Mouse (Mus musculus) gastrocnemius, postnatal 14 days (tissue): Measurements from ENCODE around the gene Spag9. TPM values are rescaled to one million over a fixed set of nuclear protein-coding genes. Genes with fewer than 3 reads are reported as not detected.
A peak's percentile ranks its signal among the peaks of the same experiment; 100 is the strongest.

Experiments
- DNase-seq: peaks from one replicate; pipeline ENCODE4 v3.0.0; 2021; ENCODE audit warnings: mixed read lengths
- intact Hi-C: fragments of 180-260 bp; cut with DNase I; formaldehyde crosslinking; loops from one replicate; pipeline ENCODE4 v1.15.1; 2025; ENCODE audit warnings: low total_unique reads
- long read RNA-seq, 2 experiments: library from polyadenylated mRNA; stranded (forward); transcript quantifications; one replicate each; pipeline ENCODE4 v2.0.0; 2021
- total RNA-seq, 2 experiments: library from RNA; stranded (reverse); gene quantifications; 2 replicates each; pipeline ENCODE4 v1.2.3; 2021

The Spag9 gene
- total RNA-seq, result 100 to 1,000 TPM; 120 to 123 TPM
- long read RNA-seq, experiment 1, full-length matches to known transcripts, result 4 of 32 reads
- long read RNA-seq, experiment 1, partial matches to known transcripts, result 17 of 32 reads
- long read RNA-seq, experiment 1, other reads (novel, unspliced or antisense), result 11 of 32 reads
- long read RNA-seq, experiment 2, full-length matches to known transcripts, result 6 of 35 reads
- long read RNA-seq, experiment 2, partial matches to known transcripts, result 13 of 35 reads
- long read RNA-seq, experiment 2, other reads (novel, unspliced or antisense), result 16 of 35 reads

DNA sequence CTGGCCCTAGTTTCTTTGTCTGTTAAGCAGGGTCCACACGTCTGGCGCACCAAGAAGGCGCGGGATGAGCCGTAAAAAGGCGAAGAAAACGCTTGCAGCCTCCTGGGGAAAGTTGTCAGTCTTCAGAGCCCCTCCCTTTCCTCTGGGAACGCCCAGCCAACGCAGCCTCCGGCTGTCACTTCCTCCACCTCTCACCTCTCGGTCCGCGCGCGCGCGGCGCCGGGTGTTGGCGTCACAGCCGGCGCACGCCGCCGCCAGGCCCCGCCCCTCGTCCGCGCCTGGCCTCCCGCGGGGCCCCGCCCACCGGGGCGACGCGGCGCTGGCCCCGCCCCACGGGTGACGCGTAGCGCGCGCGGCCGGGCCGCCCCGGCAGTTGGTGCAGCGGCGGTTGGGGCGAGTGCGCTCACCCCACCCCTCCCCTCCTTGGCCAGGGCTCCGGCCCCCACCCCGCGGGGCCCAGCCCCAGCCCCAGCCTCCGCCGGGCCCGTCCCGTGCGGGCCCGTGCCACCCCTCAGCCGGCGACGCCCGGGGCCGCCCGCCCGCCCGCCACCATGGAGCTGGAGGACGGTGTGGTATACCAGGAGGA is at the start of gene Spag9:
Gene Spag9, plus strand, starts transcription at position 372 of the 586 bp plus-strand sequence.
- DNase-seq, result peak; percentile 96
- intact Hi-C loops, result loop anchor here (5.0 kb wide), 1 partner anchor 34 kb away; no protein-coding TSS in a partner anchor

DNA sequence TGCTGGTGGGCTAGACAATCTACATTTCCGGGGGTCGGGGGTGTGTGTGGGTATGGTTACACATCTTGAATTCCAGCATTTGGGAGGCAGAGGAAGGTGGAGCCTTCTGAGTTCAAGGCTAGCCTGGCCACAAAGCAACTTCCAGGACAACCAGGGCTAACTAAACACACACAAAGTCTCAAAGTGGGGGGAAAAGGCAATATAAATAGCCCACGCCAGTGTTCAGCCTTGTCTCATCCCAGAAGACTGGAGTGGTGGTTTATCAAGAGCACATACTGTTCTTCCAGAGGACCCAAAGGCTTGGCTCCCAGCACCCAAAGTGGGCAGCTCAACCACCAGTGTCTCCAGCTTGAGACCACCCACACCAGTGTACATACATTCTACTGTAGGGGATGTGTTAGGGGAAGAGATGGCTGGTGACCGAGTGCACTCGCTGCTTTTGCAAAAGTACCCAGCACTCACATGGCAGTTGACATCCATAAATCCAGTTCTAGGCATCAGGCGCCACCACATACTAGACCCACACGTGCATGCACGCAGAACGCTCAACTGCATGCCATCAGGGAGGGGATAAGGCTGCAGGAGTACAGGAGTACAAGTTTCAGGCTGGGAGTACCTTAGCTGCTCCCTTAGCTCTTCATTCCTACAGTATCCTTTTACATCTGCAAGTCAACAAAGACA is 46.9 kb upstream of the Spag9 start:
- DNase-seq, result no peak
- intact Hi-C loops, result no loop called here

DNA sequence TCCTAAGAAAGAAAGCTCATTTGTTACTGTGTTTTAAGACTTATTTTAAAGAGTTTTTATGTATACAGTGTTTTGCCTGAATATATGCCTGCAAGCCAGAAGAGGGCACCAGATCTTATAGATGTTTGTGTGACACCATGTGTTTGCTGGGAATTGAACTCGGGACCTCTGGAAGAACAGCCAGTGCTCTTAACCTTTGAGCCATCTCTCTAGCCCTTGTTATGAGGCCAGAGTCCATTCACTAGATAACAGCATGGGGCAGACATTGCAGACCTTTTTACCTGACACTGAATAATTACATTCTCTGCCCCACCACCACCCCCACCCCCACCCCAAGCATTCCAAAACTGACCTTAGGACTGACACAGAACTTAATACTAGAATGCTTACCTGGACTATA is 45.8 kb upstream of the Spag9 start:
- DNase-seq, result no peak

DNA sequence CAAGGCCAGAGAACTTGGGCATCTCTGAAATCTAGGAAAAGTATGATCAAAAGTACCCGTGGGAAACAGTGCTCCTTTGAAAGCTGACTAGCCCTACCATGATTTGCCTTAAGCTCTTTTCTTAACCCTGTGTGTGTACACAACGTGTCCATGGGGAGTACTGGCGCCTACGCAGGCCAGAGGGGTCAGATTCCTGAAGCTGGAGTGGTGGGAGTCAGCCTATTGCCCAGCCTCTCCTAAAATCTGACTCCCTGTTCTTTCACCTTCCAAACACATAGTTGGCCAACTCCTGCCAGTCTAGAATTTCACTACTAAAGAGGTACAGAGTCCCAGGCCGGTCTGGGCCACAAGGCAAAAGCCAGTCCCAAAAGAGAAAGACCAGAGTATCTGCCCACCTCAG is 43.5 kb upstream of the Spag9 start:
- no peak for DNase-seq
- intact Hi-C loops, result no loop called here

More for the DNA sequence above, 45.8 kb upstream of the Spag9 start:
- intact Hi-C loops, result no loop called here

DNA sequence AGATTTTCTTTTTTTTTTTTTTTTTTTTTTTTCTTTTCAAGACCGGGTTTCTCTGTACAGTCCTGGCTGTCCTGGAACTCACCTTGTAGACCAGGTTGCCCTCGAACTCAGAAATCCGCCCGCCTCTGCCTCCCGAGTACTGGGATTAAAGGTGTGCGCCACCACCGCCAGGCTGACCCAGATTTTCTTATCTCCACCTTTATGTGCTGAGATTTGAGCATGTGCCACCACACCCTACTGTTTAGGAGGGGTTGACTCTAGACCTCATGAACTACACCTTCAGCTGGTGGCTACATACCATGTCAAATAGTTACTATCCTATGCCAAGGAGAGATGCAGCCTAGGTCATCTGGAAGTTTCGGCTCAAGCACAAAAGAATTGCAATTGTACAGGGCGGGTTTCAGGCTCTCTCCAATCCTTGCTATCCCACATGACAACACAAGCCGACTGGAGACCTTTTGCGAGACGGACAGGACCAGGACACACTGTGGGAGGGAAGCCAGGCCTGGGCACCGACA is 41.1 kb upstream of the Spag9 start:
- DNase-seq, result no peak
- intact Hi-C loops, result no loop called here

DNA sequence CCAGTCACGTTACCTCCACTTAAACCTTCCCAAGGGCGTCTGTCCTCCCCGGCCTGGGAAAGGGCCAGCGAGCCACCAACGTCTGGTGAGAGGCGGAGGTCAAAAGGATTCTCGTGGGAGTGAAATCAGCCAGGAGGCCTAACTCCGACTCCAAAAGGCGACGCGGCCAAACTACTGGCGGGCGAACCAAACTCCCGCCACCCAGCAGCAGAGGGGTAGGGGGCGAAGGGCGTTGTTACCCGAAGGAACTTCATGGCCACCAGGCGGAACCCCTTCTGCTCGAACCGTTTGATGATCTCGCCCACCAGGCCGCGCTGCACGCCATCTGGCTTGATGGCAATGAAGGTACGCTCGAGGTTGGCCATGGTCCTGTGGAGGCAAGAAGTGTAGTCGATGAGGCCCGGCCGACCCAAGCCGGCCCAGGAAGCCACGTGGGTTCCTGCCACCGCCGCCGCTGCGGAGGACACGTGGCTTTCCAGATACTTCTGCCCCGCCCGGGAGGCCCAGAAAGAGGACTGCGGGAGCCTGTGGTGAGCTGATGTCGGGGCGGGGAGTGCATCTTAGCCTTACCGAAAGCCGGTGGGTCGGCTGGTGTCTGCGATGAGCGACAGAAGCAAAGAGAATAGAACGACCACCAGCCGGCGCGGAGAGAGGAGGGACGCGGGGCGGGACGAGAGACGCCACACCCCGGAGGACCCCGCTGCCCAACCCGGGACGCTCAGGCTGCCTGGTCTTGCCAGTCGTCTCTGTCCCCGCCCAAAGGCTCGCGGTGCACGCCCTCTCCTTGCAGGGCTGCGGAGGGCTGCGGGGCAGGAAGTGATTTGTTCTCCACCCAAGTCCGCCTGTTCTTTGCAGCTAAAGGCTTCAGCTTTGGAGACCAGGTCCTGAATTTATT is 40.4 kb upstream of the Spag9 start:
- intact Hi-C loops, result no loop called here
- peak; percentile 96 for DNase-seq

DNA sequence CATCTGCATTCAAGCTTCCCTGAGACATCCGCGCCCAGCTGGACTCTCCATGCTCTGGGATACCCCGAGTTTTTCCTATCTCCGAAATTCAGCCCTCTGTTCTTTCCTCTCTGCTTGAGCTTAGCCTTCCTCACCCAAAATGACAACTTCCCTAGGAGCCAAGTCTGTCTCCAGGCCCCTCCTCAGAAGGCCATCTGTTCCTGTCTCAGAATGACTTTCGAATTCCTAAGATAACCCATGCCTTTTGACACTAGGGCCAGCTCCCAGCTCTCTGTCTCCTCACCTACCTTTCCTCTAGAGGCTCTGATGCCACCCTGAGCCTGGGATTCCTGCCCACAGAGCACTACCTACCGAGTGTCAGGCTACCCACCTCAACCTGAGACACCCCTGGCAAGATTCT is 39.7 kb upstream of the Spag9 start, which contains the start of gene Nme2:
Gene Nme2, minus strand, starts transcription at position 101 of the 400 bp plus-strand sequence.
- intact Hi-C loops, result no loop called here
- no peak for DNase-seq

DNA sequence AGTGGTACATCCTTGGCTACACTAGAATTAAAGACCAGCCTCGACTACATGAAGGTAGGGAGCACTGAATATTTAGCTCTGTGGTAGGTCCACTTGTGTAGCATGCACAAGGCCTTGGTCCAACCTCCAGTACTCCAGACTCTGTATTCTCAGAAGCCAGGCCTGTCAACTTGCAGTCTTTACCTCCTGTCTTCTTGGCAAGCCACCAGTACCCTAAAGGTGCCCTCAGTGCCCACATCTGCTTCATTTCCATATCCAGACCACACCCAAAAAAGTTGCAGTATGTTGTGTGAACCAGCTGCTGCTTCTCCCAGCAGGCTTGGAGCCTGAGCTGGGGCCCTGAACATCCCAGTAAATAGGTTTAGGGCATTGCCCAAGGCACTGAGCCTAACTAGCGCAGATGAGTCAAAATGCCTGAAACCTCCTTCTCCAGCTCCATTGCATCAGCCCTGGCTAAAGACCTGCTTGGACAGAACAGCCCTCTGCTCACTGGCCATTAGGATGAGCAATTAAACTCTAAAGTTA is 38.8 kb upstream of the Spag9 start:
- intact Hi-C loops, result no loop called here

DNA sequence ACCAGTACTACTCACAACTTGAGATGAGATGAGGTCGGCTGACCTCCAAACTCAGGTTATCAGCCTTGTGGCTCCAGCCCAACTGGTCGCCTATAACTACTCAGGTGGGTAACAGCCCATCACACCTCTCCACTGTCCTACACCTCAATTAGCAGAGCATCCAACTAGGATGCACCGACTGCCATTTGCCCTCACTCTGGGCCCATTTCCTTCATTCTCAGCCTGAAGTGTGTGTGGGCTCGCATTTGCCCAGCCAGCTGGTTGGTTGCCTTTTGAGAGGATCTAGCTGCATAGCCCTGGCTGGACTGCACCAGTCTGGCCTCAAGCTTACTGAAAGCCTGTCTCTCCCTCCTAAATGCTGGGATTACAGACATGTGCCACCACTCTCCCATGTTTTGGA is 38.1 kb upstream of the Spag9 start:
- DNase-seq, result no peak
- intact Hi-C loops, result no loop called here

More for the DNA sequence above, 38.8 kb upstream of the Spag9 start:
- DNase-seq, result no peak

DNA sequence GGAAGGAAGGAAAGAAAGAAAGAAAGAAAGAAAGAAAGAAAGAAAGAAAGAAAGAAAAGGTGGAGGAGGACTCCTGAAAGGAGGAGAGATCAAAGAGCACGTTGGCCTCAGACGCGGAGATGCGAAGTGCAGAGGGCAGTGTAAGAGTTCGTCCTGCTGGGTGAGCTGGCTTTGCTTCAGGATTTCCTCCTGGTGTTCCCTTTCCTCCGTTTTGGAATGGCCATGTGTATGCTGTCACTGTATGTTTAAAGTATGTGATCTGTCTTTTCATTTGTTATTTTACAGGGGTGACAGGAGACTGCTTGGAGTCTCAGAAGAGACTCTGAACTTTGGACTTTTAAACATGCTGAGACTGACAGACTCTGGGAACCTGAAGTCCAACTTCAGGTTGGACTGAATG is 34.4 kb upstream of the Spag9 start:
- intact Hi-C loops, result loop anchor here (5.0 kb wide), 1 partner anchor 36 kb away; the partner anchor contains the start of gene Spag9
- no peak for DNase-seq

DNA sequence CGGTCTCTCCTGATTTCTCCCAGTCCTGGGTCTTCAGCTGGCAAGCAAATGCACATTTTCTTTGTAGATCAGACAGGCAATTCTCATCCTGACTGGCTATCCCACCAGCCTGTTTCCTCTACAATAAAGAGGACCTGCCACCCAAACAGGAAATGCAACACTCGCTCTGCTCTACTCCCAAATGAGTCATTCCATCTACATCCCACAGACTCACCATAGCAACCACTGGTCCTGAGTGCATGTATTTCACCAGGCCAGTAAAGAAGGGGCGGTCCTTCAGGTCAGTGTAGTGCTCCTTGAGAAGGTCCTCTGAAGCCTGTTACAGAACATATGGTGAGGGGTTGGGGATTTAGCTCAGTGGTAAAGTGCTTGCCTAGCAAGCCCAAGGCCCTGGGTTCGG is 32.9 kb upstream of the Spag9 start:
- DNase-seq, result no peak
- intact Hi-C loops, result loop anchor here (5.0 kb wide), 1 partner anchor 34 kb away; the partner anchor contains the start of gene Spag9

DNA sequence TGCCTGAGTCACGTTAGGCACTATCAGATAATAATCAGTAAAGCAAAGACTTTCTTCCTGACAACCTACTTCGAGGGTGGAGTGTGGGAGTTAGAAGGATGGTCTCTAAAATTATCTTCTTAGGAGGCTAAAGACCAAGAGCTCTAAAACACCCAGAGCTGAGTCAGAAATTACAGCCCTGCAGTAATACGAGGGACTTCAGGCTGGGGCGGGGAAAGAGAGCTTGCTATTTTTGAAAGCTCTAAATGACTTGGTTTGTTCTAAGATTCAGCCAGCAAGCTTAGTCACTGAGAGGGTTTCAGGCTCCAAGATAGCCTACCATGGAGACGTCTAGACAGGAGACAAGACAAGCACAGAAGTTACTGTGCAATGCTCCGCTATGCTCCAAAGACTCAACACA is 30.5 kb upstream of the Spag9 start:
- intact Hi-C loops, result no loop called here
- DNase-seq, result no peak

DNA sequence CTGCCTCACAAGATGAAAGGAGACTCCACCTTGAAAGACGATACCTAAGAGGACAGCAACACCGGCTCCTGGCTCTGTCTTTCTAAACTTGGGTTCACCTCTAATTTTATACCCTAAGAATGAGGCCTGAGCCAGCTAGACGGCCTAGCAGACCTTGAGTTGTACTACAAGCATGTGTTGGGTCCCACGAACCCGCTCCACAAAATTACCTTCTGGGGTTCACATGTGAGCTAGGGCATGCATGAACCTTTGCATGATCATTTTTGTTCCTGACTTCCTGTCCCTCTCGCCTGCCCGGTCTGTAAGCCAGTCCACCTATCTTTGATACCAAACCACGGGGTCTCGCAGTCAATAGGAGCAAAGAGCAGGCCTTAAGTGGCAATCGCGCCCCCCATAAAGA is 28.5 kb upstream of the Spag9 start:
- DNase-seq, result no peak
- intact Hi-C loops, result no loop called here

DNA sequence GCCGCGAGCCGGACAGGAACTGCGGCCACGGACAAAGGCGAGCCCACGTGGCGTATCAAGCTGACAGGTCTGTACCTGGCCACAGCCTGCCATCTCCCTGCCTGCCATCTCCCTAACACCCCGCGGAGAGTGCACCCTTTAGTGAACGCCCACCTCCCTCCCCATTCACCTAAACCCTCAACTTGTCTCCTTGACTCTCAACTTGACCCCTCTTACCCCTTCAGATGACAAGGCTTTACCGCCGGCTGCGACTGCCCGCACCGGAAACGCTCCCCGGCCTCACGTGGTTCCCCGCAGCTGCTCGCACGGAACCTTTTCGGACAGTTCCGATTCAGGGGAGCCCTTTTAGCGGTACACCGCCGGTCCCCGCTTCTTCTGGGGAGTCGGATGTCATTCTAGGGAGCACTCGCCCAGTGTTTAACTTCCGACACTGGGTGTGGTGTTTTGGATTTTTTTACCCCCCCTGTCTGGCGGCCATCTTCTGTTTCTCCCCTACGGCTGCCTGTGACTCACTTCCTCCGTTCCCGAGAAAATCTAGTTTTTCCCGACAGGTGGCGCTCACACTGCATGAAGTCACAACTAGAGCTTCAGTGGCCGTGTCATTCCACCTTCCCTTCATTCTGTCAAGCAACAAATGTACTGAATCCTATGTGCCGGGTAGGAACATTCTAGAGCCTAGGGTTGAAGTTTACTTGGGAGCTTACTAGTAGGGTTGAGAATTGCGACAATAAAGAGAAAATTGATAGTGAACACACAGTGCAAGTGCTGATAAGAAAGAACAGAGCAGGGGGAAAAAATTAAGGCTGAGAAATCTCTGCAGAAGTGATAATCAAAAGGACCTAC is 27.7 kb upstream of the Spag9 start, which contains the start of the genes Gm20390 and Nme1:
Gene Gm20390, minus strand, starts transcription at position 289 of the 843 bp plus-strand sequence.
Gene Nme1, minus strand, starts transcription at position 517 of the 843 bp plus-strand sequence.
- DNase-seq, result peak; percentile 94
- intact Hi-C loops, result no loop called here

DNA sequence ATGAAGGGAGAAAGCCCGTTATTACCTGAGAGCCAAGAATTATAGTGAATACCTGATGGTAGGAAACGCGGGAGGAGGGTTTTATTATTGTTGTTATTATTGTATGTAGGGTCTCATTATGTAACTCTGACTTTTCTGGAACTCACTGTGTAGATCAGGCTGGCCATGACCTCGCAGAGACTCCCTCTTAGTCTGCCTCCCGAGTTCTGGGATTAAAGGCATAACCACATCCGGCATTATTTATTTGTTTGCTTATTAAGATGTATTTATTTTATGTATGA is 27.1 kb upstream of the Spag9 start:
- no peak for DNase-seq
- intact Hi-C loops, result no loop called here

DNA sequence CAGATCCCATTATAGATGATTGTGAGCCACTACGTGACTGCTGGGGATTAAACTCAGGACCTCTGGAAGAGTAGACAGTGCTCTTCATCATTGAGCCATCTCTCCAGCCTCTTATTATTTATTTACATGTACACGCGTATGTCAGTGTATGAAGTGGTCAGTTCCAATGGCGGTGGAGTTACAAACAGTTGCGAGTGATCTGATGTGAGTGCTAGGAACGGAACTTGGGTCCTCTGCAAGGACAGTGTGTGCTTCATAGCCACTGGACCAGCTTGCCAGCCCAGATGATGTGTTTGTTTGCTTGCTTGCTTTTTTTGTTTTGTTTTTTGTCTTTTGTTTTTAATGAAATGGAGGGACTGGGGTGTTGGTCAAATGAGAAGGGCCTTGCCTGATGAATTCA is 26.7 kb upstream of the Spag9 start:
- DNase-seq, result no peak
- intact Hi-C loops, result no loop called here

DNA sequence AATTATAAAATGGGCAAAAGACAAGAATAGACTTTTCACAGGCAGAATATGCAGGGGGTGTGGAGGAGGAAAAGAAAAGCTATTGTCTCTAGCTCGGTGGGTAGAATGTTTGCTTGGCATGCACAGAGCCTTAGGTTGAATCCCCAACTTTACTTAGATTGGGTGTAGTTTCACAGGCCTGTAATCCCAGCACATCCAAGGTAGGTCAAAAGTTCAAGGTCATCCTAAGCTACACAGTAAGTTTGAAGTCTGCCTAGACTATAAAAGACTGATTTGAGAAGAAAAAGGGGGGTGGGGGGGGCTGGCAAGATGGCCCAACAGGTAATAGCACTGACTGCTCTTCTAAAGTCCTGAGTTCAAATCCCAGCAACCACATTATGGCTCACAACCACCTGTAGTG is 26.1 kb upstream of the Spag9 start:
- no peak for DNase-seq
- intact Hi-C loops, result loop anchor here (10.0 kb wide), 1 partner anchor 115 kb away; no protein-coding TSS in a partner anchor

DNA sequence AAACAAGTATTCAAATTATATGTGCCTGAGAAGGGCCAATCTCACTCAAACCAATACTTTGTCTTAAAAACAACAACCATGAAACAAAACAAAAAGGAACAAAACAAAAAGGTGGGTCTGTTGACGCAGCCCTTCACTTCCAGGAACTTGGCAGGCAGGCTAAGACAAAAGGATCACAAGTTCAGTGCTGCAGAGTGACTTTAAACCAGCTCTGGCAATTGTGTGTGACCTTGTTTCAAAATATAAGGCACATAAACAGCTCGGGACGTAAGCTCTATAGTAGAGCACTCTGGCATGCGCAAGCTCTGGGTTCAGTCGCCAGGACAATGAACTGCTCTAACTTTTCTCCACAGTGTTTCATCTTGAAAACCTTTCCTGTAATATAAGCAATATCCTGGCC is 22.9 kb upstream of the Spag9 start:
- intact Hi-C loops, result loop anchor here (10.0 kb wide), 1 partner anchor 112 kb away; no protein-coding TSS in a partner anchor

More for the DNA sequence above, 22.9 kb upstream of the Spag9 start:
- no peak for DNase-seq
